Mouse (Mus musculus) intestine, postnatal 0 days (tissue): ENCODE results near the gene Lamc3. TPM values are rescaled to one million over a fixed set of nuclear protein-coding genes. Genes with fewer than 3 reads are reported as not detected.

Experiments used
- ATAC-seq: fragments of 200-750 bp; cut with Nextera tagmentation; 2 replicates; pipeline ENCODE4 v1.8.0; 2017; ENCODE audit warnings: mild to moderate bottlenecking, moderate TSS enrichment, moderate library complexity
- H3K27ac ChIP-seq: fragments of 300-500 bp; sonication (generic); 2 replicates; pipeline ENCODE4 v1.5.1; 2014; ENCODE audit warnings: mild to moderate bottlenecking, low read depth, low read length, moderate library complexity
- H3K27me3 ChIP-seq: fragments of 300-500 bp; sonication (generic); replicated peaks from 2 replicates; pipeline ENCODE4 v1.6.1; 2014; ENCODE audit warnings: low read length, mixed read lengths; ENCODE audit not compliant: control insufficient read depth, insufficient read depth
- H3K36me3 ChIP-seq: fragments of 300-500 bp; sonication (generic); 2 replicates; pipeline ENCODE4 v1.6.1; 2014; ENCODE audit warnings: mild to moderate bottlenecking, moderate library complexity; ENCODE audit not compliant: control insufficient read depth, insufficient read depth
- H3K4me1 ChIP-seq: fragments of 300-500 bp; sonication (generic); replicated peaks from 2 replicates; pipeline ENCODE4 v1.6.1; 2014; ENCODE audit warnings: antibody characterized with exemption, low read length, mixed read lengths; ENCODE audit not compliant: control insufficient read depth, insufficient read depth
- H3K4me2 ChIP-seq: fragments of 300-500 bp; sonication (generic); replicated peaks from 2 replicates; pipeline ENCODE4 v1.6.1; 2014; ENCODE audit warnings: low read depth, mild to moderate bottlenecking, moderate library complexity
- H3K4me3 ChIP-seq: fragments of 300-500 bp; sonication (generic); 2 replicates; pipeline ENCODE4 v1.5.1; 2014; ENCODE audit warnings: low read depth, low read length
- H3K9ac ChIP-seq: fragments of 300-500 bp; sonication (generic); 2 replicates; pipeline ENCODE4 v1.6.1; 2014; ENCODE audit warnings: mild to moderate bottlenecking, low read depth, low read length
- H3K9me3 ChIP-seq: fragments of 300-500 bp; sonication (generic); 2 replicates; pipeline ENCODE4 v1.6.1; 2016; ENCODE audit warnings: mixed run types; ENCODE audit not compliant: control insufficient read depth
- CTCF ChIP-seq: sonication (generic); IDR thresholded peaks from 2 replicates; pipeline ENCODE4 v1.5.1; 2016; ENCODE audit warnings: low read depth, mild to moderate bottlenecking, control low read depth, antibody characterized with exemption, moderate library complexity
- WGBS: fragments of 180-500 bp; shearing (Covaris S2); extraction: QIAGEN DNeasy Blood & Tissue Kit; methylation state at CpG from one replicate; pipeline ENCODE4 v1.1.7; 2014; 5-methylcytosine and 5-hydroxymethylcytosine counted together
- polyA plus RNA-seq: library from polyadenylated mRNA; unstranded; fragments of >200 nt; fragmentation: Nextera tagmentation; extraction: Ambion mirVana; gene quantifications from 2 replicates; pipeline ENCODE4 v1.2.1, GENCODE M21; 2015

The Lamc3 gene
- polyA plus RNA-seq, 1 experiment from 2014 or later, result 0.44 TPM

GRCm38 (mm10) chr2:31925936-31926335 lies 38.8 kb downstream of the Lamc3 start:
- H3K36me3 ChIP-seq, result no peaks in the 10 kb centered on the region
- H3K9me3 ChIP-seq, result no peaks in the 10 kb centered on the region
- H3K4me1 ChIP-seq, result no peaks in the 10 kb centered on the region
- 49% methylated on average over 4 of the region's 4 CpGs for WGBS
- no peak for TF ChIP-seq CTCF
- no peak overlapping the region for H3K4me3 ChIP-seq
- H3K27ac ChIP-seq, result no peak overlapping the region
- no peak for ATAC-seq
- no peak overlapping the region for H3K9ac ChIP-seq
- H3K4me2 ChIP-seq, result no peak overlapping the region
- no peaks in the 10 kb centered on the region for H3K27me3 ChIP-seq

- H3K27me3 ChIP-seq, result no peaks in the 10 kb centered on the region
- no peaks in the 10 kb centered on the region for H3K4me1 ChIP-seq
- no peak for TF ChIP-seq CTCF
- no peak for ATAC-seq
- H3K36me3 ChIP-seq, result no peaks in the 10 kb centered on the region
- no peak overlapping the region for H3K9ac ChIP-seq
- H3K4me3 ChIP-seq, result no peak overlapping the region
- WGBS, result 76% methylated on average over 3 of the region's 3 CpGs
- no peak overlapping the region for H3K4me2 ChIP-seq
- no peaks in the 10 kb centered on the region for H3K9me3 ChIP-seq
- no peak overlapping the region for H3K27ac ChIP-seq
Observed at GRCm38 (mm10) chr2:31929664-31930063, 42.6 kb downstream of the Lamc3 start.

GRCm38 (mm10) chr2:31934551-31934950 lies 47.5 kb downstream of the Lamc3 start:
- Histone ChIP-seq H3K9ac (no peak overlapping the region), H3K36me3 (no peaks in the 10 kb centered on the region), H3K4me2 (no peak overlapping the region), H3K4me1 (no peaks in the 10 kb centered on the region), H3K27me3 (no peaks in the 10 kb centered on the region), H3K27ac (no peak overlapping the region), H3K4me3 (no peak overlapping the region), H3K9me3 (no peaks in the 10 kb centered on the region)
- 60% methylated on average over 4 of the region's 4 CpGs for WGBS
- TF ChIP-seq CTCF, result no peak
- no peak for ATAC-seq

- 27% methylated on average over 4 of the region's 4 CpGs for WGBS
- H3K9me3 ChIP-seq, result no peaks in the 10 kb centered on the region
- TF ChIP-seq CTCF, result no peak
- no peak overlapping the region for H3K4me2 ChIP-seq
- ATAC-seq, result no peak
- H3K9ac ChIP-seq, result no peak overlapping the region
- no peak overlapping the region for H3K27ac ChIP-seq
- H3K36me3 ChIP-seq, result no peaks in the 10 kb centered on the region
- H3K27me3 ChIP-seq, result no peaks in the 10 kb centered on the region
- no peak overlapping the region for H3K4me3 ChIP-seq
- H3K4me1 ChIP-seq, result no peaks in the 10 kb centered on the region
Observed at GRCm38 (mm10) chr2:31935054-31935453, 48.0 kb downstream of the Lamc3 start.

- H3K4me1 ChIP-seq, result no peaks in the 10 kb centered on the region
- no peaks in the 10 kb centered on the region for H3K9me3 ChIP-seq
- no peak overlapping the region for H3K27ac ChIP-seq
- 58% methylated on average over 1 of the region's 1 CpGs for WGBS
- H3K36me3 ChIP-seq, result no peaks in the 10 kb centered on the region
- H3K27me3 ChIP-seq, result no peaks in the 10 kb centered on the region; the same call in 1 of the 2 replicates
- H3K4me2 ChIP-seq, result no peak overlapping the region
- TF ChIP-seq CTCF, result no peak
- no peak overlapping the region for H3K9ac ChIP-seq
- no peak overlapping the region for H3K4me3 ChIP-seq
- ATAC-seq, result no peak
Observed at GRCm38 (mm10) chr2:31938298-31938697, 51.2 kb downstream of the Lamc3 start.

- H3K27ac ChIP-seq, result no peak overlapping the region
- 63% methylated on average over 4 of the region's 4 CpGs for WGBS
- no peaks in the 10 kb centered on the region for H3K4me1 ChIP-seq
- H3K36me3 ChIP-seq, result no peaks in the 10 kb centered on the region
- H3K9me3 ChIP-seq, result no peaks in the 10 kb centered on the region
- H3K27me3 ChIP-seq, result peaks cover under 1% of the 10 kb centered on the region; the same call in 1 of the 2 replicates
- TF ChIP-seq CTCF, result no peak
- ATAC-seq, result no peak
- H3K4me2 ChIP-seq, result no peak overlapping the region
- H3K9ac ChIP-seq, result no peak overlapping the region
- H3K4me3 ChIP-seq, result no peak overlapping the region
Observed at GRCm38 (mm10) chr2:31943011-31943410, 55.9 kb downstream of the Lamc3 start.

- Histone ChIP-seq H3K27me3 (peaks cover 10% of the 10 kb centered on the region), H3K9ac (no peak overlapping the region), H3K36me3 (no peaks in the 10 kb centered on the region), H3K4me1 (no peaks in the 10 kb centered on the region), H3K4me3 (no peak overlapping the region), H3K27ac (no peak overlapping the region), H3K9me3 (no peaks in the 10 kb centered on the region), H3K4me2 (no peak overlapping the region)
- no peak for ATAC-seq
- no peak for TF ChIP-seq CTCF
- 64% methylated on average over 2 of the region's 2 CpGs for WGBS
Observed at GRCm38 (mm10) chr2:31945580-31945979, 58.5 kb downstream of the Lamc3 start.
